Mouse (Mus musculus): Measurements from ENCODE around the gene Rab40b. TPM values are rescaled to one million over a fixed set of nuclear protein-coding genes. Genes with fewer than 3 reads are reported as not detected.

Gene Rab40b
- total and polyA plus RNA-seq, 2 experiments from 2014 or later = 7.6 to 9.9 TPM

GRCm38 (mm10) chr11:121407366-121408155, 19.5 kb upstream of the Rab40b start:
- Histone ChIP-seq H3K9ac (replicated peaks; ENCODE audit: low read length) (no peak overlapping the region), H3K9me3 (ENCODE audit: low read length) (no peaks in the 10 kb centered on the region), H3K27ac (no peak overlapping the region), H3K27me3 (ENCODE audit: insufficient read depth, low read length) (no peaks in the 10 kb centered on the region), H3K4me3 (ENCODE audit: low read length) (no peak overlapping the region), H3K4me2 (ENCODE audit: low read depth, low read length) (no peak overlapping the region), H3K36me3 (ENCODE audit: insufficient read depth, low read length) (no peaks in the 10 kb centered on the region), H3K4me1 (ENCODE audit: insufficient read depth, low read length) (no peaks in the 10 kb centered on the region)
- 71% methylated on average over 3 of the region's 3 CpGs for WGBS
- no peak for TF ChIP-seq CTCF (IDR thresholded peaks at IDR 0.05; ENCODE audit: low read depth)
- ATAC-seq (no peak), DNase-seq (ENCODE audit: low spot score) (no peak)

- no peak overlapping the region for H3K27ac ChIP-seq
- H3K27me3 ChIP-seq (ENCODE audit: insufficient read depth, low read length) = no peaks in the 10 kb centered on the region
- no peak overlapping the region for H3K4me3 ChIP-seq (ENCODE audit: low read length)
- ATAC-seq = no peak
- no peak overlapping the region for H3K4me2 ChIP-seq (ENCODE audit: low read depth, low read length)
- H3K36me3 ChIP-seq (ENCODE audit: insufficient read depth, low read length) = no peaks in the 10 kb centered on the region
- H3K9ac ChIP-seq (replicated peaks; ENCODE audit: low read length) = no peak overlapping the region
- no peaks in the 10 kb centered on the region for H3K9me3 ChIP-seq (ENCODE audit: low read length)
- 90% methylated on average over 3 of the region's 3 CpGs for WGBS
- TF ChIP-seq CTCF (IDR thresholded peaks at IDR 0.05; ENCODE audit: low read depth) = no peak
- no peak for DNase-seq (ENCODE audit: low spot score)
- H3K4me1 ChIP-seq (ENCODE audit: insufficient read depth, low read length) = no peaks in the 10 kb centered on the region
Observed at GRCm38 (mm10) chr11:121392405-121392804, 4.4 kb upstream of the Rab40b start.

GRCm38 (mm10) chr11:121390793-121391192, 2.7 kb upstream of the Rab40b start:
- no peaks in the 10 kb centered on the region for H3K27me3 ChIP-seq (ENCODE audit: insufficient read depth, low read length)
- no peak for TF ChIP-seq CTCF (IDR thresholded peaks at IDR 0.05; ENCODE audit: low read depth)
- H3K9ac ChIP-seq (replicated peaks; ENCODE audit: low read length) = no peak overlapping the region
- DNase-seq (ENCODE audit: low spot score) (no peak), ATAC-seq (no peak)
- WGBS = 62% methylated on average over 3 of the region's 3 CpGs
- no peaks in the 10 kb centered on the region for H3K9me3 ChIP-seq (ENCODE audit: low read length)
- no peak overlapping the region for H3K27ac ChIP-seq
- peaks cover 3% of the 10 kb centered on the region; the same call in 1 of the 2 replicates for H3K4me1 ChIP-seq (ENCODE audit: insufficient read depth, low read length)
- no peaks in the 10 kb centered on the region for H3K36me3 ChIP-seq (ENCODE audit: insufficient read depth, low read length)
- H3K4me2 ChIP-seq (ENCODE audit: low read depth, low read length) = no peak overlapping the region
- no peak overlapping the region for H3K4me3 ChIP-seq (ENCODE audit: low read length)

GRCm38 (mm10) chr11:121388554-121388945, 499 bp upstream of the Rab40b start:
- Histone ChIP-seq H3K27me3 (ENCODE audit: insufficient read depth, low read length) (no peaks in the 10 kb centered on the region), H3K9ac (replicated peaks; ENCODE audit: low read length) (no peak overlapping the region), H3K36me3 (ENCODE audit: insufficient read depth, low read length) (no peaks in the 10 kb centered on the region), H3K4me2 (ENCODE audit: low read depth, low read length) (peak overlapping the region; percentile 90), H3K9me3 (ENCODE audit: low read length) (no peaks in the 10 kb centered on the region), H3K27ac (peak overlapping the region; percentile 45; the same call in 1 of the 2 replicates), H3K4me3 (ENCODE audit: low read length) (peak overlapping the region; percentile 77), H3K4me1 (ENCODE audit: insufficient read depth, low read length) (peaks cover 3% of the 10 kb centered on the region; the same call in 1 of the 2 replicates)
- ATAC-seq (no peak), DNase-seq (ENCODE audit: low spot score) (no peak)
- 9% methylated on average over 6 of the region's 6 CpGs for WGBS
- TF ChIP-seq CTCF (IDR thresholded peaks at IDR 0.05; ENCODE audit: low read depth) = peak; percentile 41; the same call in 1 of the 2 replicates

- ATAC-seq (no peak), DNase-seq (ENCODE audit: low spot score) (no peak)
- no peak overlapping the region for H3K4me2 ChIP-seq (ENCODE audit: low read depth, low read length)
- H3K36me3 ChIP-seq (ENCODE audit: insufficient read depth, low read length) = no peaks in the 10 kb centered on the region
- no peak overlapping the region for H3K27ac ChIP-seq
- WGBS = 18% methylated on average over 6 of the region's 6 CpGs
- no peak overlapping the region for H3K4me3 ChIP-seq (ENCODE audit: low read length)
- H3K4me1 ChIP-seq (ENCODE audit: insufficient read depth, low read length) = no peaks in the 10 kb centered on the region
- no peak for TF ChIP-seq CTCF (IDR thresholded peaks at IDR 0.05; ENCODE audit: low read depth)
- no peak overlapping the region for H3K9ac ChIP-seq (replicated peaks; ENCODE audit: low read length)
- H3K9me3 ChIP-seq (ENCODE audit: low read length) = no peaks in the 10 kb centered on the region
- no peaks in the 10 kb centered on the region for H3K27me3 ChIP-seq (ENCODE audit: insufficient read depth, low read length)
Observed at GRCm38 (mm10) chr11:121380294-121380693, 7.8 kb downstream of the Rab40b start.

GRCm38 (mm10) chr11:121378644-121379043, 9.4 kb downstream of the Rab40b start:
- 0 out of 2 replicates have a peak, but pooled peaks have one; percentile 12 for TF ChIP-seq CTCF (IDR thresholded peaks at IDR 0.05; ENCODE audit: low read depth)
- no peak overlapping the region for H3K27ac ChIP-seq
- H3K9ac ChIP-seq (replicated peaks; ENCODE audit: low read length) = no peak overlapping the region
- H3K4me2 ChIP-seq (ENCODE audit: low read depth, low read length) = no peak overlapping the region
- no peaks in the 10 kb centered on the region for H3K4me1 ChIP-seq (ENCODE audit: insufficient read depth, low read length)
- no peaks in the 10 kb centered on the region for H3K36me3 ChIP-seq (ENCODE audit: insufficient read depth, low read length)
- H3K4me3 ChIP-seq (ENCODE audit: low read length) = no peak overlapping the region
- H3K9me3 ChIP-seq (ENCODE audit: low read length) = no peaks in the 10 kb centered on the region
- ATAC-seq (no peak), DNase-seq (ENCODE audit: low spot score) (no peak)
- H3K27me3 ChIP-seq (ENCODE audit: insufficient read depth, low read length) = no peaks in the 10 kb centered on the region

GRCm38 (mm10) chr11:121373305-121373704, 14.7 kb downstream of the Rab40b start:
- ATAC-seq (no peak), DNase-seq (ENCODE audit: low spot score) (no peak)
- Histone ChIP-seq H3K4me1 (ENCODE audit: insufficient read depth, low read length) (no peaks in the 10 kb centered on the region), H3K9me3 (ENCODE audit: low read length) (no peaks in the 10 kb centered on the region), H3K27me3 (ENCODE audit: insufficient read depth, low read length) (no peaks in the 10 kb centered on the region), H3K9ac (replicated peaks; ENCODE audit: low read length) (no peak overlapping the region), H3K4me2 (ENCODE audit: low read depth, low read length) (no peak overlapping the region), H3K36me3 (ENCODE audit: insufficient read depth, low read length) (no peaks in the 10 kb centered on the region), H3K4me3 (ENCODE audit: low read length) (no peak overlapping the region), H3K27ac (no peak overlapping the region)
- no peak for TF ChIP-seq CTCF (IDR thresholded peaks at IDR 0.05; ENCODE audit: low read depth)
- 66% methylated on average over 6 of the region's 6 CpGs for WGBS

Measured in hindbrain, postnatal 0 days (tissue).